Mouse (Mus musculus): ENCODE measurements around the gene Olfr74.
"Not testable (repeated sequence)": the region's sequence is repeated elsewhere in the genome, so short reads cannot be mapped to it uniquely, and the experiment has no call there.

The Olfr74 gene

GRCm38 (mm10) chr2:87974563-87974962, at the start of gene Olfr74:
TSS of gene Olfr74 (minus strand) at chr2:87974663.
- in situ Hi-C loops (cut with MboI; ENCODE audit: unreplicated experiment in 2 of 2), result no loop called here

GRCm38 (mm10) chr2:88022474-88022873, 48.0 kb upstream of the Olfr74 start, which contains the start of gene Olfr1161:
TSS of gene Olfr1161 (plus strand) at chr2:88022774.
- in situ Hi-C loops (cut with MboI; ENCODE audit: unreplicated experiment in 2 of 2), result not testable (repeated sequence)

- in situ Hi-C loops (cut with MboI; ENCODE audit: unreplicated experiment in 2 of 2), result no loop called here
These were observed 33.3 kb upstream of the Olfr74 start, which contains the start of gene Olfr1160 for GRCm38 (mm10) chr2:88007515-88008318. TSS of gene Olfr1160 (minus strand) at chr2:88008268.

- in situ Hi-C loops (cut with MboI; ENCODE audit: unreplicated experiment in 2 of 2), result no loop called here
These were observed 15.3 kb upstream of the Olfr74 start, which contains the start of gene Olfr1158 for GRCm38 (mm10) chr2:87989813-87990212. TSS of gene Olfr1158 (plus strand) at chr2:87990113.

GRCm38 (mm10) chr2:87968199-87968598, 6.3 kb downstream of the Olfr74 start, which contains the start of gene Olfr1157:
TSS of gene Olfr1157 (minus strand) at chr2:87968299.
- in situ Hi-C loops (cut with MboI; ENCODE audit: unreplicated experiment in 2 of 2), result no loop called here

GRCm38 (mm10) chr2:87953000-87953399, 21.5 kb downstream of the Olfr74 start, which contains the start of gene Olfr1156:
TSS of gene Olfr1156 (minus strand) at chr2:87953100.
- in situ Hi-C loops (cut with MboI; ENCODE audit: unreplicated experiment in 2 of 2), result no loop called here

- in situ Hi-C loops (cut with MboI; ENCODE audit: unreplicated experiment in 2 of 2), result no loop called here
These were observed 29.4 kb downstream of the Olfr74 start, which contains the start of gene Olfr1155 for GRCm38 (mm10) chr2:87945037-87945436. TSS of gene Olfr1155 (minus strand) at chr2:87945137.

Data from v-Abl transformed pro-B cells (cell line).